Mouse (Mus musculus): ENCODE data around the gene Sbds.

- no peak for TF ChIP-seq CTCF (IDR thresholded peaks at IDR 0.05; ENCODE audit: extremely low read depth, insufficient read depth, low read length)
- no peak for TF ChIP-seq POLR2A (IDR thresholded peaks at IDR 0.05; ENCODE audit: extremely low read depth, insufficient read depth, low read length)
Measured at GRCm38 (mm10) chr5:130236302-130236701, 19.0 kb downstream of the Sbds start.
